Mouse (Mus musculus): ENCODE measurements around the gene Nr2f1. TPM values are rescaled to one million over a fixed set of nuclear protein-coding genes. Genes with fewer than 3 reads are reported as not detected.

Nr2f1 gene
- polyA plus RNA-seq, 1 experiment from 2014 or later: 6.5 TPM

GRCm38 (mm10) chr13:78178771-78179170 is 20.8 kb downstream of the Nr2f1 start:
- no peak for DNase-seq (ENCODE audit: low spot score)
- peaks cover 84% of the 10 kb centered on the region for H3K27me3 ChIP-seq (replicated peaks; ENCODE audit: control insufficient read depth, insufficient read depth, low read length)
- H3K4me1 ChIP-seq (replicated peaks; ENCODE audit: control insufficient read depth, insufficient read depth, low read length): no peaks in the 10 kb centered on the region
- no peaks in the 10 kb centered on the region for H3K36me3 ChIP-seq (ENCODE audit: control insufficient read depth, insufficient read depth, low read length)
- no peak overlapping the region for H3K27ac ChIP-seq (ENCODE audit: low read depth, low read length)
- H3K9me3 ChIP-seq (ENCODE audit: control insufficient read depth, low read length): no peaks in the 10 kb centered on the region
- no peak overlapping the region for H3K4me2 ChIP-seq
- H3K9ac ChIP-seq (ENCODE audit: low read depth, low read length): no peak overlapping the region
- H3K4me3 ChIP-seq (ENCODE audit: low read depth, low read length): no peak overlapping the region
- ATAC-seq (replicated peaks; ENCODE audit: low FRiP score): no peak
- 7% methylated on average over 5 of the region's 5 CpGs for WGBS

GRCm38 (mm10) chr13:78178021-78178420 is 21.5 kb downstream of the Nr2f1 start:
- Histone ChIP-seq H3K4me2 (no peak overlapping the region), H3K9me3 (ENCODE audit: control insufficient read depth, low read length) (no peaks in the 10 kb centered on the region), H3K27me3 (replicated peaks; ENCODE audit: control insufficient read depth, insufficient read depth, low read length) (peaks cover 82% of the 10 kb centered on the region), H3K4me3 (ENCODE audit: low read depth, low read length) (no peak overlapping the region), H3K27ac (ENCODE audit: low read depth, low read length) (no peak overlapping the region), H3K36me3 (ENCODE audit: control insufficient read depth, insufficient read depth, low read length) (no peaks in the 10 kb centered on the region), H3K9ac (ENCODE audit: low read depth, low read length) (no peak overlapping the region), H3K4me1 (replicated peaks; ENCODE audit: control insufficient read depth, insufficient read depth, low read length) (no peaks in the 10 kb centered on the region)
- ATAC-seq (replicated peaks; ENCODE audit: low FRiP score): no peak
- WGBS: 5% methylated on average over 1 of the region's 1 CpGs
- DNase-seq (ENCODE audit: low spot score): no peak

GRCm38 (mm10) chr13:78177381-78177950 is 22.1 kb downstream of the Nr2f1 start:
- DNase-seq (ENCODE audit: low spot score): no peak
- no peak overlapping the region for H3K9ac ChIP-seq (ENCODE audit: low read depth, low read length)
- no peaks in the 10 kb centered on the region for H3K4me1 ChIP-seq (replicated peaks; ENCODE audit: control insufficient read depth, insufficient read depth, low read length)
- H3K9me3 ChIP-seq (ENCODE audit: control insufficient read depth, low read length): no peaks in the 10 kb centered on the region
- peaks cover 82% of the 10 kb centered on the region for H3K27me3 ChIP-seq (replicated peaks; ENCODE audit: control insufficient read depth, insufficient read depth, low read length)
- ATAC-seq (replicated peaks; ENCODE audit: low FRiP score): no peak
- no peak overlapping the region for H3K4me3 ChIP-seq (ENCODE audit: low read depth, low read length)
- no peak overlapping the region for H3K27ac ChIP-seq (ENCODE audit: low read depth, low read length)
- 17% methylated on average over 5 of the region's 5 CpGs for WGBS
- H3K36me3 ChIP-seq (ENCODE audit: control insufficient read depth, insufficient read depth, low read length): no peaks in the 10 kb centered on the region
- no peak overlapping the region for H3K4me2 ChIP-seq

- no peak overlapping the region for H3K4me2 ChIP-seq
- DNase-seq (ENCODE audit: low spot score) (no peak), ATAC-seq (replicated peaks; ENCODE audit: low FRiP score) (no peak)
- no peaks in the 10 kb centered on the region for H3K4me1 ChIP-seq (replicated peaks; ENCODE audit: control insufficient read depth, insufficient read depth, low read length)
- H3K36me3 ChIP-seq (ENCODE audit: control insufficient read depth, insufficient read depth, low read length): no peaks in the 10 kb centered on the region
- H3K27me3 ChIP-seq (replicated peaks; ENCODE audit: control insufficient read depth, insufficient read depth, low read length): peaks cover 81% of the 10 kb centered on the region
- no peak overlapping the region for H3K9ac ChIP-seq (ENCODE audit: low read depth, low read length)
- no peaks in the 10 kb centered on the region for H3K9me3 ChIP-seq (ENCODE audit: control insufficient read depth, low read length)
- no peak overlapping the region for H3K27ac ChIP-seq (ENCODE audit: low read depth, low read length)
- 3% methylated on average over 8 of the region's 8 CpGs for WGBS
- H3K4me3 ChIP-seq (ENCODE audit: low read depth, low read length): no peak overlapping the region
These were observed 23.7 kb downstream of the Nr2f1 start for GRCm38 (mm10) chr13:78175821-78176380.

- peaks cover 79% of the 10 kb centered on the region for H3K27me3 ChIP-seq (replicated peaks; ENCODE audit: control insufficient read depth, insufficient read depth, low read length)
- no peaks in the 10 kb centered on the region for H3K9me3 ChIP-seq (ENCODE audit: control insufficient read depth, low read length)
- H3K9ac ChIP-seq (ENCODE audit: low read depth, low read length): no peak overlapping the region
- H3K27ac ChIP-seq (ENCODE audit: low read depth, low read length): no peak overlapping the region
- 24% methylated on average over 1 of the region's 1 CpGs for WGBS
- no peaks in the 10 kb centered on the region for H3K4me1 ChIP-seq (replicated peaks; ENCODE audit: control insufficient read depth, insufficient read depth, low read length)
- ATAC-seq (replicated peaks; ENCODE audit: low FRiP score): no peak
- no peaks in the 10 kb centered on the region for H3K36me3 ChIP-seq (ENCODE audit: control insufficient read depth, insufficient read depth, low read length)
- no peak overlapping the region for H3K4me3 ChIP-seq (ENCODE audit: low read depth, low read length)
- no peak overlapping the region for H3K4me2 ChIP-seq
- no peak for DNase-seq (ENCODE audit: low spot score)
These were observed 24.7 kb downstream of the Nr2f1 start for GRCm38 (mm10) chr13:78174891-78175290.

GRCm38 (mm10) chr13:78174191-78174590 is 25.4 kb downstream of the Nr2f1 start:
- no peak overlapping the region for H3K9ac ChIP-seq (ENCODE audit: low read depth, low read length)
- ATAC-seq (replicated peaks; ENCODE audit: low FRiP score) (no peak), DNase-seq (ENCODE audit: low spot score) (no peak)
- no peaks in the 10 kb centered on the region for H3K9me3 ChIP-seq (ENCODE audit: control insufficient read depth, low read length)
- no peaks in the 10 kb centered on the region for H3K36me3 ChIP-seq (ENCODE audit: control insufficient read depth, insufficient read depth, low read length)
- H3K4me1 ChIP-seq (replicated peaks; ENCODE audit: control insufficient read depth, insufficient read depth, low read length): no peaks in the 10 kb centered on the region
- peaks cover 78% of the 10 kb centered on the region for H3K27me3 ChIP-seq (replicated peaks; ENCODE audit: control insufficient read depth, insufficient read depth, low read length)
- no peak overlapping the region for H3K4me2 ChIP-seq
- H3K27ac ChIP-seq (ENCODE audit: low read depth, low read length): no peak overlapping the region
- 10% methylated on average over 3 of the region's 3 CpGs for WGBS
- H3K4me3 ChIP-seq (ENCODE audit: low read depth, low read length): no peak overlapping the region

- 5% methylated on average over 3 of the region's 3 CpGs for WGBS
- H3K27ac ChIP-seq (ENCODE audit: low read depth, low read length): no peak overlapping the region
- no peak overlapping the region for H3K4me2 ChIP-seq
- H3K36me3 ChIP-seq (ENCODE audit: control insufficient read depth, insufficient read depth, low read length): no peaks in the 10 kb centered on the region
- H3K9ac ChIP-seq (ENCODE audit: low read depth, low read length): no peak overlapping the region
- no peaks in the 10 kb centered on the region for H3K9me3 ChIP-seq (ENCODE audit: control insufficient read depth, low read length)
- DNase-seq (ENCODE audit: low spot score): no peak
- no peaks in the 10 kb centered on the region for H3K4me1 ChIP-seq (replicated peaks; ENCODE audit: control insufficient read depth, insufficient read depth, low read length)
- H3K4me3 ChIP-seq (ENCODE audit: low read depth, low read length): no peak overlapping the region
- peaks cover 68% of the 10 kb centered on the region for H3K27me3 ChIP-seq (replicated peaks; ENCODE audit: control insufficient read depth, insufficient read depth, low read length)
- ATAC-seq (replicated peaks; ENCODE audit: low FRiP score): no peak
These were observed 26.7 kb downstream of the Nr2f1 start for GRCm38 (mm10) chr13:78172861-78173260.

GRCm38 (mm10) chr13:78171984-78172636 is 27.4 kb downstream of the Nr2f1 start:
- H3K9ac ChIP-seq (ENCODE audit: low read depth, low read length): no peak overlapping the region
- ATAC-seq (replicated peaks; ENCODE audit: low FRiP score) (no peak), DNase-seq (ENCODE audit: low spot score) (no peak)
- no peaks in the 10 kb centered on the region for H3K9me3 ChIP-seq (ENCODE audit: control insufficient read depth, low read length)
- peaks cover 70% of the 10 kb centered on the region for H3K27me3 ChIP-seq (replicated peaks; ENCODE audit: control insufficient read depth, insufficient read depth, low read length)
- H3K4me3 ChIP-seq (ENCODE audit: low read depth, low read length): no peak overlapping the region
- no peaks in the 10 kb centered on the region for H3K36me3 ChIP-seq (ENCODE audit: control insufficient read depth, insufficient read depth, low read length)
- no peak overlapping the region for H3K27ac ChIP-seq (ENCODE audit: low read depth, low read length)
- H3K4me2 ChIP-seq: no peak overlapping the region
- no peaks in the 10 kb centered on the region for H3K4me1 ChIP-seq (replicated peaks; ENCODE audit: control insufficient read depth, insufficient read depth, low read length)
- WGBS: 5% methylated on average over 17 of the region's 17 CpGs

GRCm38 (mm10) chr13:78171320-78171719 is 28.2 kb downstream of the Nr2f1 start:
- Histone ChIP-seq H3K4me1 (replicated peaks; ENCODE audit: control insufficient read depth, insufficient read depth, low read length) (no peaks in the 10 kb centered on the region), H3K9ac (ENCODE audit: low read depth, low read length) (no peak overlapping the region), H3K27ac (ENCODE audit: low read depth, low read length) (no peak overlapping the region), H3K9me3 (ENCODE audit: control insufficient read depth, low read length) (no peaks in the 10 kb centered on the region), H3K4me2 (no peak overlapping the region), H3K27me3 (replicated peaks; ENCODE audit: control insufficient read depth, insufficient read depth, low read length) (peaks cover 70% of the 10 kb centered on the region), H3K36me3 (ENCODE audit: control insufficient read depth, insufficient read depth, low read length) (no peaks in the 10 kb centered on the region), H3K4me3 (ENCODE audit: low read depth, low read length) (no peak overlapping the region)
- ATAC-seq (replicated peaks; ENCODE audit: low FRiP score) (no peak), DNase-seq (ENCODE audit: low spot score) (no peak)
- whole genome bisulfite sequencing: 2% methylated on average over 15 of the region's 15 CpGs

Data from liver, embryonic 11.5 days (tissue).